Mouse (Mus musculus) cortical plate, adult 2 months (tissue): ENCODE results near the gene Bmpr2. TPM values are rescaled to one million over a fixed set of nuclear protein-coding genes. Genes with fewer than 3 reads are reported as not detected.

Experiments used
- H3K27ac ChIP-seq: fragments of 200-500 bp; 2 replicates; pipeline ENCODE4 v1.5.1; 2012; ENCODE audit warnings: low read length, control low read depth, inconsistent platforms; ENCODE audit not compliant: insufficient read depth
- H3K4me1 ChIP-seq: fragments of 200-500 bp; 2 replicates; pipeline ENCODE4 v1.6.1; 2011; ENCODE audit warnings: low read length; ENCODE audit not compliant: control insufficient read depth, insufficient read depth
- H3K4me3 ChIP-seq: fragments of 200-500 bp; 2 replicates; pipeline ENCODE4 v1.5.1; 2011; ENCODE audit warnings: mild to moderate bottlenecking, low read length, control low read depth; ENCODE audit not compliant: insufficient read depth
- CTCF ChIP-seq: fragments of 200-500 bp; IDR thresholded peaks from 2 replicates; pipeline ENCODE4 v1.5.1; 2011; ENCODE audit warnings: mild to moderate bottlenecking, control low read depth, low read length; ENCODE audit not compliant: insufficient read depth; ENCODE audit errors: extremely low read depth
- POLR2A ChIP-seq: fragments of 200-500 bp; IDR thresholded peaks from 2 replicates; pipeline ENCODE4 v1.6.1; 2011; ENCODE audit warnings: mild to moderate bottlenecking, low read length, control low read depth; ENCODE audit not compliant: insufficient read depth; ENCODE audit errors: extremely low read depth
- polyA plus RNA-seq: library from polyadenylated mRNA; depleted of rRNA; stranded (reverse); fragments of >200 nt; gene quantifications from 2 replicates; pipeline ENCODE4 v1.2.3, GENCODE M21; 2012

Gene Bmpr2
- polyA plus RNA-seq, 1 experiment = 29.7 TPM

GRCm38 (mm10) chr1:59891185-59891584 lies 128.0 kb downstream of the Bmpr2 start:
- no peak overlapping the region for H3K27ac ChIP-seq
- no peak overlapping the region for H3K4me3 ChIP-seq
- TF ChIP-seq CTCF (no peak), POLR2A (no peak)
- H3K4me1 ChIP-seq = no peaks in the 10 kb centered on the region

GRCm38 (mm10) chr1:59892777-59893176 lies 129.6 kb downstream of the Bmpr2 start:
- no peak overlapping the region for H3K27ac ChIP-seq
- H3K4me1 ChIP-seq = no peaks in the 10 kb centered on the region
- H3K4me3 ChIP-seq = no peak overlapping the region
- TF ChIP-seq CTCF = no peak
- no peak for TF ChIP-seq POLR2A

- Histone ChIP-seq H3K4me1 (no peaks in the 10 kb centered on the region), H3K4me3 (no peak overlapping the region), H3K27ac (no peak overlapping the region)
- TF ChIP-seq CTCF = no peak
- TF ChIP-seq POLR2A = no peak
These were observed 130.8 kb downstream of the Bmpr2 start for GRCm38 (mm10) chr1:59894025-59894424.

GRCm38 (mm10) chr1:59895456-59895855 lies 132.3 kb downstream of the Bmpr2 start:
- Histone ChIP-seq H3K27ac (no peak overlapping the region), H3K4me3 (no peak overlapping the region), H3K4me1 (no peaks in the 10 kb centered on the region; the same call in 1 of the 2 replicates)
- TF ChIP-seq CTCF (no peak), POLR2A (no peak)

- TF ChIP-seq POLR2A (no peak), CTCF (no peak)
- Histone ChIP-seq H3K27ac (no peak overlapping the region), H3K4me1 (no peaks in the 10 kb centered on the region; the same call in 1 of the 2 replicates), H3K4me3 (no peak overlapping the region)
These were observed 134.1 kb downstream of the Bmpr2 start for GRCm38 (mm10) chr1:59897147-59897798.

GRCm38 (mm10) chr1:59899679-59900078 lies 136.5 kb downstream of the Bmpr2 start:
- Histone ChIP-seq H3K4me1 (no peaks in the 10 kb centered on the region; the same call in 1 of the 2 replicates), H3K27ac (no peak overlapping the region), H3K4me3 (no peak overlapping the region)
- TF ChIP-seq POLR2A (no peak), CTCF (no peak)

- no peak overlapping the region for H3K27ac ChIP-seq
- H3K4me1 ChIP-seq = no peaks in the 10 kb centered on the region; the same call in 1 of the 2 replicates
- no peak overlapping the region for H3K4me3 ChIP-seq
- TF ChIP-seq POLR2A (no peak), CTCF (no peak)
These were observed 138.1 kb downstream of the Bmpr2 start for GRCm38 (mm10) chr1:59901082-59901876.

- Histone ChIP-seq H3K27ac (no peak overlapping the region), H3K4me1 (no peaks in the 10 kb centered on the region; the same call in 1 of the 2 replicates), H3K4me3 (no peak overlapping the region)
- no peak for TF ChIP-seq CTCF
- TF ChIP-seq POLR2A = no peak
These were observed 139.4 kb downstream of the Bmpr2 start for GRCm38 (mm10) chr1:59902634-59903033.

- Histone ChIP-seq H3K4me3 (no peak overlapping the region), H3K27ac (no peak overlapping the region), H3K4me1 (no peaks in the 10 kb centered on the region)
- TF ChIP-seq POLR2A (no peak), CTCF (no peak)
These were observed 141.6 kb downstream of the Bmpr2 start for GRCm38 (mm10) chr1:59904630-59905295.
